Mouse (Mus musculus) myocyte (in vitro differentiated cells): ENCODE data around the gene Zfp462. TPM values are rescaled to one million over a fixed set of nuclear protein-coding genes. Genes with fewer than 3 reads are reported as not detected.

Experiments
- H3K27me3 ChIP-seq: one replicate; pipeline ENCODE4 v1.6.1; 2011; ENCODE audit not compliant: control insufficient read depth, insufficient read depth, insufficient read length
- H3K36me3 ChIP-seq: one replicate; pipeline ENCODE4 v1.6.1; 2011; ENCODE audit not compliant: control insufficient read depth, insufficient read depth
- H3K4me2 ChIP-seq: one replicate; pipeline ENCODE4 v1.6.1; 2011; ENCODE audit warnings: low read depth, control low read depth
- H3K4me3 ChIP-seq: one replicate; pipeline ENCODE4 v1.5.1; 2011; ENCODE audit warnings: mild to moderate bottlenecking, control low read depth, moderate library complexity
- H3K79me2 ChIP-seq: one replicate; pipeline ENCODE4 v1.6.1; 2011; ENCODE audit not compliant: control insufficient read depth, insufficient read depth
- H3ac ChIP-seq: one replicate; pipeline ENCODE4 v1.6.1; 2011; ENCODE audit not compliant: control insufficient read depth, insufficient read length
- MYOG ChIP-seq, 3 experiments: IDR thresholded peaks; one replicate each; pipeline ENCODE4 v1.6.1; 2011; ENCODE audit warnings: control low read depth in 2 of 3, low read depth in 2 of 3, mild to moderate bottlenecking in 2 of 3; ENCODE audit not compliant: insufficient read length in 2 of 3, control insufficient read depth in 1 of 3, insufficient read depth in 1 of 3
- POLR2AphosphoS2 ChIP-seq: IDR thresholded peaks from one replicate; pipeline ENCODE4 v1.6.1; 2011; ENCODE audit warnings: low read depth, control low read depth; ENCODE audit not compliant: insufficient read length
- SRF ChIP-seq: IDR thresholded peaks from one replicate; pipeline ENCODE4 v1.6.1; 2011; ENCODE audit warnings: low read depth; ENCODE audit not compliant: control insufficient read depth, insufficient read length
- TCF3 ChIP-seq: IDR thresholded peaks from one replicate; pipeline ENCODE4 v1.6.1; 2011; ENCODE audit warnings: low read depth, control low read depth; ENCODE audit not compliant: insufficient read length
- USF1 ChIP-seq: IDR thresholded peaks from one replicate; pipeline ENCODE4 v1.6.1; 2011; ENCODE audit warnings: low read depth, mild to moderate bottlenecking, control low read depth, moderate library complexity
- polyA plus RNA-seq: library from polyadenylated mRNA; unstranded; fragments of >200 nt; fragmentation: generic; extraction: Trizol; gene quantifications from one replicate; pipeline ENCODE4 v1.2.1, GENCODE M21; 2012; ENCODE audit warnings: missing spikeins

Zfp462 gene
- polyA plus RNA-seq, 1 experiment, result 3.1 TPM

DNA sequence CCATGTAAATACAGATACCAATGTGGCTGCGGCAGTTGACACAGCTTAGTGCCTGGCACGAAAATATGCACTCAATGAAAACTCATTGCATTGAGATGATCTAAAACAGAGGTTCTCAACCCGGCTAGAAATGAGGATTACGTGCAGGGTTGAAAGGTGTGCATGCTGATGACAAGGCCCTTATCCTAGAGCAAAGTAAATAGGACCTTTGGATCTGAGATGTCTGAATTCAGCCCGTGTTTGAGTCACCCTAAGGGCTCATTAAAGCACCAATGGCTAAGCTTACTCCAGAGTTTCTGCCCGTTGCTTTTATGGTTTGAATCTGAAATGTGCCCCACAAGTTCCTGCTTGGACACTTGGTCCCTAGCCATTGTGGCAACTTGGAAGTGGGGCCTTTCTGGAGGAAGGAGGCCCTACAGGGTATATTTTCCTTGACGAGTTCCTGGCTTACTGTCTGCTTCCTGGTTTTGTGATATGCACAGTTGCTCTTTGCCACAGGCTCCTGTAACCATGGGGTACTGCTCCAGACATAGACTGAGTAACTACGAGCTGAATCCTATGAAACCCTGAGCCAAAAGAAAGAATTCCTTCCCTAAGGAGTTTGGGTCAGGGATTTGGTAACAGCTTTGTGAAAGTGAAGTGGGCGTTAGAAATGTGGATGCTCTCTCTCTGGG is 182.5 kb downstream of the Zfp462 start:
- TF ChIP-seq USF1 (no peak), SRF (no peak), MYOG (IDR thresholded peaks at IDR 0.05; ENCODE audit: control insufficient read depth in 1 of 3, insufficient read depth in 1 of 3, insufficient read length in 2 of 3, low read depth in 2 of 3) (no peak)
- Histone ChIP-seq H3K36me3 (no peaks in the 10 kb centered on the region), H3ac (no peak overlapping the region)

DNA sequence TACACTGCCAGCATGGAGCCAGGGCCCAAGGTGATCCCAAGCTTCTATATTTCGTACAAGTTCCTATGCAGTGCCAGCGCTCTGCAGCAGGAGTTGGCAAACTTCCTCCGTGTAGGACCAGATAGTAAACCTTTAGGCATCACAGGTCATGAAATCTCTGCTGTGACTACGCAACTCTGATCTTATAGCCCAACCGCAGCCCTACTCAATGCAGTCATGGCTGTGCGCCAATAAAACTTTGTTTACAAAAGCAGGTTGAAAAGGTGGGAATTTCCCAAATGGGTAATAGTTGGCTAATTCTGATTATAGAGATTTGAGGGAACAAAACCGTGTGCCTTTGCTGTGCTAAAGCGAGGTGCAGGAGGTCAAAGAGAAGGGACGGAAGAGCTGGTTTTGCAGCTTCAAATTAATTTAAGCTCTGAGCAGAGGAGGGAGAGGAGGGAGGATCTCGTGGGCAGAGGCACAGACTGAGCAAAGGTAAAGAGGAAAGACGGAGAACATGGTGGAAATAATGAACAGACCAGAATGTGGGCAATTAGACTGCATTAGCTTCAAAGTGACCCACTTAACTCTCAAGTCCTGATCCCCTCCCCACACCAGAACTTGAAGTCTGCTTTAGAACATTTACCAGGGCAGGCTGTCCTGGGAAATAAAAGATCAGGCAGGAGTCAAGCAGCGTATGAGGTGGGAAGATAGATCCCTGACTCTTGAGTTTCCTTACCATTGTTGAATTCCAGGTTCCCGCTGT is 183.4 kb downstream of the Zfp462 start:
- H3K4me2 ChIP-seq, result no peak overlapping the region
- no peak overlapping the region for H3ac ChIP-seq
- no peaks in the 10 kb centered on the region for H3K79me2 ChIP-seq
- H3K36me3 ChIP-seq, result no peaks in the 10 kb centered on the region
- TF ChIP-seq POLR2AphosphoS2, result no peak
- TF ChIP-seq SRF, result no peak
- no peak for TF ChIP-seq TCF3
- H3K4me3 ChIP-seq, result no peak overlapping the region
- no peaks in the 10 kb centered on the region for H3K27me3 ChIP-seq

More for the DNA sequence above, 182.5 kb downstream of the Zfp462 start:
- no peak overlapping the region for H3K4me2 ChIP-seq
- no peaks in the 10 kb centered on the region for H3K27me3 ChIP-seq
- H3K4me3 ChIP-seq, result no peak overlapping the region
- no peaks in the 10 kb centered on the region for H3K79me2 ChIP-seq
